Comparison of ENCODE assay signal across 8 mouse cellular contexts in the genomic region with DNA sequence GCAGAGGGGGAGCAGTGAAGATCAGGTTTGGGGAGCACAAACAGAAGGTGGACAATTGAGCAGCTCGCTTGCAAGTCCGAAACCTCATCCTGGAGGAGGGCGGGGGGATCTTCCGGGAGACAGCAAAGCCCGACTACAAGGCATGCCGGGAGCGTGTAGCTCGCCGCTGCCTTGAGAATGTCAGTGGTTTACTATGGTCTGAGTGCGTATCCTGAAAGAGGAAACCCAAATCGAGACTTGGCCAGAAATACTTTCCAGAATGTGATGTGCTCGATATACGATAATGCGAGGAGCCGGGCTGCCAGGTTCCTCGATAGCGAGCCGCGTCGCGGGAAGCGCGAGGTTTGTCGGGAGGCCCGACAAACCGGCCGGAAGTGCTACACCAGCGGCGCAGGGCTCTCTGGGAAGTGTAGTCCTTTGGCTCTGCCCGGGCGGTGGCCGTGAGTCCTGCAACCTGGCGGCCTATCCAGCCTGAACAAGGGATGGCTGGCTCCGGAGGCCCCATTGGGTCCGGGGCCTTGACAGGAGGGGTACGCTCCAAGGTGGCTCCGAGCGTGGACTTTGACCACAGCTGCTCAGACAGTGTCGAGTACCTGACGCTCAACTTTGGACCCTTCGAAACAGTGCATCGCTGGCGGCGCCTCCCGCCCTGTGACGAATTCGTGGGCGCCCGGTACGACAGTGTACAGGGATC. TPM values are rescaled to one million over a fixed set of nuclear protein-coding genes. Genes with fewer than 3 reads are reported as not detected.
A peak's percentile ranks its signal among the peaks of the same experiment; 100 is the strongest.
DNase-seq lines count a peak whose midpoint lies in the region; ATAC-seq and TF ChIP-seq lines count a peak whose summit lies in the region.

Lztr1 (plus strand) TSS at position 143 of the 694 bp plus-strand sequence.

- peak; percentile 86 for DNase-seq in ES-CJ7 (ENCODE audit: low read depth, low spot score)
- DNase-seq in cerebellum, adult 11 months: peak; percentile 85
- DNase-seq in heart, postnatal 25 days (ENCODE audit: low spot score): peak; percentile 79
- DNase-seq in layer of hippocampus, adult 18-20 months (ENCODE audit: low spot score in 2 of 2): peak; percentile 87 to 95
- peak; percentile 94 for DNase-seq in lung, adult 2 months
- DNase-seq in thymus, adult 18-20 months: peak; percentile 74 to 78

- no peaks in the 10 kb centered on the region for H3K27me3 ChIP-seq in forebrain, embryonic 15.5 days

- TF ChIP-seq CTCF in lung, adult 2 months (IDR thresholded peaks at IDR 0.05; ENCODE audit: insufficient read depth, low read length): no peak

- H3K9me3 ChIP-seq in forebrain, embryonic 15.5 days: no peaks in the 10 kb centered on the region

- intact Hi-C loops in heart, postnatal 25 days (cut with DNase I): loop anchor here (5.0 kb wide), 1 partner anchor 56 kb away; the partner anchor contains the start of gene Crkl

- ATAC-seq in forebrain, embryonic 15.5 days (replicated peaks): peak; percentile 98
- ATAC-seq in neutrophil, adult 5-6 weeks (ENCODE audit: extremely low read depth, insufficient number of reproducible peaks, low FRiP score, poor library complexity, severe bottlenecking): peak; percentile 86

- H3K4me1 ChIP-seq in forebrain, embryonic 15.5 days: peaks cover 18% of the 10 kb centered on the region
- H3K4me1 ChIP-seq in lung, adult 2 months (ENCODE audit: control insufficient read depth, insufficient read depth, low read length): peaks cover 8% of the 10 kb centered on the region; the same call in 1 of the 2 replicates

- H3K27ac ChIP-seq in forebrain, embryonic 15.5 days (replicated peaks): peak within 1 kb of the TSS; percentile 95

- peaks cover 20% of the 10 kb centered on the region for H3K36me3 ChIP-seq in forebrain, embryonic 15.5 days

- H3K4me2 ChIP-seq in forebrain, embryonic 15.5 days (replicated peaks): peak within 1 kb of the TSS; percentile 72

- peak within 1 kb of the TSS; percentile 70 for H3K4me3 ChIP-seq in forebrain, embryonic 15.5 days
- H3K4me3 ChIP-seq in lung, adult 2 months (replicated peaks; ENCODE audit: extremely low read depth, low read depth, low read length): peak within 1 kb of the TSS; percentile 89

- peak; percentile 70; the same call in 1 of the 2 replicates for TF ChIP-seq POLR2A in lung, adult 2 months (IDR thresholded peaks at IDR 0.05; ENCODE audit: borderline replicate concordance, extremely low read depth, low read depth, low read length)

- under 1% methylated on average over 50 of the region's 50 CpGs for WGBS in forebrain, embryonic 15.5 days
- WGBS in lung, adult 2 months: under 1% methylated on average over 50 of the region's 50 CpGs

- peak within 1 kb of the TSS; percentile 86 for H3K9ac ChIP-seq in forebrain, embryonic 15.5 days (replicated peaks)

RNA-seq across cellular contexts. Expression of gene Lztr1, which starts in this region (rescaled TPM):
- polyA plus RNA-seq in forebrain, embryonic 15.5 days (2015; fragmentation: Nextera tagmentation; extraction: Ambion mirVana): 120 and 133 TPM in 2 replicates
- 10 to 100 TPM; 34.3 to 35.0 TPM for total RNA-seq in heart, postnatal 25 days (2021)
- 100 to 1,000 TPM; 199 to 205 TPM for total RNA-seq in layer of hippocampus, adult 18-20 months (2021)
- polyA plus RNA-seq in lung, adult 2 months (2012; rRNA removed): 243 and 247 TPM in 2 replicates
- total RNA-seq in neutrophil, adult 5-6 weeks (2017): 33.9 and 42.1 TPM in 2 replicates

Comparison
In these comparisons a context has a peak if more than half of its experiments do, and no peak if none do; other contexts are left out.
1. Peak in every context shown above with its lines: DNase-seq, ATAC-seq, H3K4me3 ChIP-seq and H3K27ac ChIP-seq.